Mouse (Mus musculus): ENCODE measurements around the gene Cpsf3. TPM values are rescaled to one million over a fixed set of nuclear protein-coding genes. Genes with fewer than 3 reads are reported as not detected.

The Cpsf3 gene
- polyA plus RNA-seq, 2 experiments: 23.2 to 39.3 TPM

- Histone ChIP-seq H3K36me3 (replicated peaks; ENCODE audit: control insufficient read depth, insufficient read depth, low read depth) (peaks cover 27% of the 10 kb centered on the region), H3K27me3 (ENCODE audit: control insufficient read depth, insufficient read depth, low read length) (no peaks in the 10 kb centered on the region), H3K4me2 (ENCODE audit: low read depth) (no peak overlapping the region), H3K27ac (no peak overlapping the region), H3K9me3 (ENCODE audit: control insufficient read depth, low read length) (no peaks in the 10 kb centered on the region), H3K4me3 (ENCODE audit: insufficient read depth in 1 of 2, low read depth in 2 of 2, low read length in 2 of 2) (no peak overlapping the region), H3K9ac (replicated peaks) (no peak overlapping the region), H3K4me1 (replicated peaks; ENCODE audit: control insufficient read depth in 2 of 2, insufficient read depth in 2 of 2, low read length in 1 of 2) (no peaks in the 10 kb centered on the region)
- no peak for DNase-seq (ENCODE audit: low read depth in 3 of 3, low spot score in 3 of 3)
- TF ChIP-seq EP300 (IDR thresholded peaks at IDR 0.05; ENCODE audit: low read depth): no peak
- no peak for TF ChIP-seq CTCF (IDR thresholded peaks at IDR 0.05; ENCODE audit: low read depth)
- WGBS (ENCODE audit: insufficient replicate concordance): 75% methylated on average over 9 of the region's 9 CpGs
- no peak for ATAC-seq (ENCODE audit: insufficient read depth)
Observed at GRCm38 (mm10) chr12:21322856-21323255, 37.7 kb downstream of the Cpsf3 start.

DNA sequence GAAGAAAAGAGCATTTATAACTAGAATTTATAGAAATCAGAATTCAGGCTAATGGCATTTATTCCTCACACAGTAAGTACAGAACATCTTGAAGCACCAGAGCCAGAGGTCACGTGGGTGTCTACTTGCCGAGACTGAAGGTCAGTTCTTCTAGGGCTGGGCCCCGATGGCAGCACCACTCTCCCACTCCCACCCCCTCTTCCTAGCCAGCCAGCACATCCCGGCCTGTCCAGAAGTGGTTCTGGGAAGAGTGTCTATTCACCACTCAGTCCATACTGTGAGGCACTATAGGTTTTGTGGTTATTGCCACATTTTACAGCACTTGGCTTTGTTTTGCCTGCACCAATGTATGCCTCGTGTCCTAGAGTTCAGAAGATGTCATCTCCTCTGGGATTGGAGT is 38.9 kb downstream of the Cpsf3 start:
- no peaks in the 10 kb centered on the region for H3K4me1 ChIP-seq (replicated peaks; ENCODE audit: control insufficient read depth in 2 of 2, insufficient read depth in 2 of 2, low read length in 1 of 2)
- WGBS (ENCODE audit: insufficient replicate concordance): 72% methylated on average over 5 of the region's 5 CpGs
- TF ChIP-seq EP300 (IDR thresholded peaks at IDR 0.05; ENCODE audit: low read depth) (no peak), CTCF (IDR thresholded peaks at IDR 0.05; ENCODE audit: low read depth) (no peak)
- no peak for DNase-seq (ENCODE audit: low read depth in 3 of 3, low spot score in 3 of 3)
- H3K9ac ChIP-seq (replicated peaks): no peak overlapping the region
- no peaks in the 10 kb centered on the region for H3K27me3 ChIP-seq (ENCODE audit: control insufficient read depth, insufficient read depth, low read length)
- H3K36me3 ChIP-seq (replicated peaks; ENCODE audit: control insufficient read depth, insufficient read depth, low read depth): peaks cover 32% of the 10 kb centered on the region
- H3K4me3 ChIP-seq (ENCODE audit: insufficient read depth in 1 of 2, low read depth in 2 of 2, low read length in 2 of 2): no peak overlapping the region
- H3K4me2 ChIP-seq (ENCODE audit: low read depth): no peak overlapping the region
- H3K27ac ChIP-seq: no peak overlapping the region
- ATAC-seq (ENCODE audit: insufficient read depth): no peak
- no peaks in the 10 kb centered on the region for H3K9me3 ChIP-seq (ENCODE audit: control insufficient read depth, low read length)

DNA sequence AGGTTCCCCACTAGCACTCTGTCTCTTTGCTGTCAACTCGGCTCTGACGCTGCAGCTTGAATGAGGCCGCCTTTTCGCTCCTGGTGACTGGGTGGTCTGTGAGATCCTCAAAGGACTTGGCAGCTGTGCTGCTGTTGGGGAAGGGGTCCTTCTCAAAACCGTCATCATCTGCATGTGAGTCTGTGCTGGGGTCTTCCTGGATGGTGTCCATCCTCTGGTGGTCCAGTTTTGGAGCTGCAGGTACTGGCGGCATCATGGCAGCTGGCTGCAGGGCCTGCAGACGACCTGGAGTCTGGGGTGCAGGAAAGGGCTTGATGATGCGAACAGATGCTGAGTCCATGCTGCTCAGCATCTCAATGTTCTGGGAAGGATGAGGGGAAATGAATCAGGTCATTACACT is 40.1 kb downstream of the Cpsf3 start:
- ATAC-seq (ENCODE audit: insufficient read depth) (no peak), DNase-seq (ENCODE audit: low read depth in 3 of 3, low spot score in 3 of 3) (no peak)
- no peak for TF ChIP-seq EP300 (IDR thresholded peaks at IDR 0.05; ENCODE audit: low read depth)
- no peak for TF ChIP-seq CTCF (IDR thresholded peaks at IDR 0.05; ENCODE audit: low read depth)
- Histone ChIP-seq H3K36me3 (replicated peaks; ENCODE audit: control insufficient read depth, insufficient read depth, low read depth) (peaks cover 43% of the 10 kb centered on the region), H3K9ac (replicated peaks) (no peak overlapping the region), H3K4me1 (replicated peaks; ENCODE audit: control insufficient read depth in 2 of 2, insufficient read depth in 2 of 2, low read length in 1 of 2) (no peaks in the 10 kb centered on the region), H3K4me2 (ENCODE audit: low read depth) (no peak overlapping the region), H3K27ac (no peak overlapping the region), H3K4me3 (ENCODE audit: insufficient read depth in 1 of 2, low read depth in 2 of 2, low read length in 2 of 2) (no peak overlapping the region), H3K27me3 (ENCODE audit: control insufficient read depth, insufficient read depth, low read length) (no peaks in the 10 kb centered on the region), H3K9me3 (ENCODE audit: control insufficient read depth, low read length) (no peaks in the 10 kb centered on the region)
- 83% methylated on average over 8 of the region's 8 CpGs for WGBS (ENCODE audit: insufficient replicate concordance)

- Histone ChIP-seq H3K36me3 (replicated peaks; ENCODE audit: control insufficient read depth, insufficient read depth, low read depth) (peaks cover 43% of the 10 kb centered on the region), H3K9me3 (ENCODE audit: control insufficient read depth, low read length) (no peaks in the 10 kb centered on the region), H3K4me3 (ENCODE audit: insufficient read depth in 1 of 2, low read depth in 2 of 2, low read length in 2 of 2) (no peak overlapping the region), H3K27me3 (ENCODE audit: control insufficient read depth, insufficient read depth, low read length) (no peaks in the 10 kb centered on the region), H3K27ac (no peak overlapping the region), H3K9ac (replicated peaks) (no peak overlapping the region), H3K4me2 (ENCODE audit: low read depth) (no peak overlapping the region), H3K4me1 (replicated peaks; ENCODE audit: control insufficient read depth in 2 of 2, insufficient read depth in 2 of 2, low read length in 1 of 2) (no peaks in the 10 kb centered on the region)
- no peak for ATAC-seq (ENCODE audit: insufficient read depth)
- TF ChIP-seq EP300 (IDR thresholded peaks at IDR 0.05; ENCODE audit: low read depth) (no peak), CTCF (IDR thresholded peaks at IDR 0.05; ENCODE audit: low read depth) (no peak)
- no peak for DNase-seq (ENCODE audit: low read depth in 3 of 3, low spot score in 3 of 3)
- WGBS (ENCODE audit: insufficient replicate concordance): 77% methylated on average over 3 of the region's 3 CpGs
Observed at GRCm38 (mm10) chr12:21326325-21326724, 41.1 kb downstream of the Cpsf3 start.

DNA sequence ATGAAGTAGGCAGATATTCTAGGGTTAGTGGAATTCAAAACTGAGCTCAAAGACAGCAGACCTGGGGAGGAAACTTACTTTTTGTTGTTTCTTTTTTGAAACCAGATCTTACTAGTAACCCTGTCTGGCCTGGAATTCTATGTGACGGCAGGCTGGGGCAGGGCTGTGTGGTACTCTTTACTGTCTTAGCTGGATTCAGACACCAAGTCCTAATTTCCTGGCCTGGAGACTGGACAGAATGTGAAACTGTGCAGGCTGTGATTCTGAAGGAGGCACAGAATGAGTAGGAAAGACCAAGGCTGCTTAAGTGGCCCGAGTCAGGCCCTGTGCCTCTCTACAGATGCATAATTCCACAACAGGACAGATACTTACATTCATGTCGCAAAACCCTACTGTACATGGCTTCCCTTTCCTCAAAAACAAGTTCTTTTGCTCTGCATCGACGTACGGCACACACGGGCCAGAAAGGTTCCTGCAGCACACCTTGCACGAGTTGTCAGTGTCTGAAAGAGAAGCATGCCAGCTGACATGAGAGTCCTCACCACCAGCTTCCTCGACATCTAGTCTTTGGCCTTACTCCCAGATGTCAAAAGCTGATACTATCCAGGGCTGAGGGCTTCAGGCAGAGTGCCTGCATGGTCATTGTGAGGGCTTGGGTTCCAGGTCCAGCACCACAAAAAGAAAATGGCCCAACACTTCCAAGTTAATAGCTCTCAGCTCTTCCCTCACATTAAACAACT is 44.6 kb downstream of the Cpsf3 start:
- WGBS (ENCODE audit: insufficient replicate concordance): 73% methylated on average over 9 of the region's 9 CpGs
- Histone ChIP-seq H3K9ac (replicated peaks) (no peak overlapping the region), H3K9me3 (ENCODE audit: control insufficient read depth, low read length) (no peaks in the 10 kb centered on the region), H3K4me2 (ENCODE audit: low read depth) (no peak overlapping the region), H3K27me3 (ENCODE audit: control insufficient read depth, insufficient read depth, low read length) (no peaks in the 10 kb centered on the region), H3K4me1 (replicated peaks; ENCODE audit: control insufficient read depth in 2 of 2, insufficient read depth in 2 of 2, low read length in 1 of 2) (no peaks in the 10 kb centered on the region), H3K36me3 (replicated peaks; ENCODE audit: control insufficient read depth, insufficient read depth, low read depth) (peaks cover 44% of the 10 kb centered on the region), H3K4me3 (ENCODE audit: insufficient read depth in 1 of 2, low read depth in 2 of 2, low read length in 2 of 2) (no peak overlapping the region), H3K27ac (no peak overlapping the region)
- DNase-seq (ENCODE audit: low read depth in 3 of 3, low spot score in 3 of 3): no peak
- TF ChIP-seq CTCF (IDR thresholded peaks at IDR 0.05; ENCODE audit: low read depth) (no peak), EP300 (IDR thresholded peaks at IDR 0.05; ENCODE audit: low read depth) (no peak)
- ATAC-seq (ENCODE audit: insufficient read depth): no peak
